Mouse (Mus musculus) heart, postnatal 36 days (tissue): ENCODE results near the gene Gramd1a. TPM values are rescaled to one million over a fixed set of nuclear protein-coding genes. Genes with fewer than 3 reads are reported as not detected.

Source experiments
- DNase-seq, 2 experiments: peaks; one replicate each; pipeline ENCODE4 v3.0.0; 2021 to 2022
- intact Hi-C: fragments of 180-260 bp; cut with DNase I; formaldehyde crosslinking; loops from one replicate; pipeline ENCODE4 v1.15.1; 2025
- total RNA-seq, 2 experiments: library from RNA; stranded (reverse); gene quantifications; 2 replicates each; pipeline ENCODE4 v1.2.3; 2021

The Gramd1a gene
- total RNA-seq, result 10 to 100 TPM; 33.6 to 37.9 TPM

DNA sequence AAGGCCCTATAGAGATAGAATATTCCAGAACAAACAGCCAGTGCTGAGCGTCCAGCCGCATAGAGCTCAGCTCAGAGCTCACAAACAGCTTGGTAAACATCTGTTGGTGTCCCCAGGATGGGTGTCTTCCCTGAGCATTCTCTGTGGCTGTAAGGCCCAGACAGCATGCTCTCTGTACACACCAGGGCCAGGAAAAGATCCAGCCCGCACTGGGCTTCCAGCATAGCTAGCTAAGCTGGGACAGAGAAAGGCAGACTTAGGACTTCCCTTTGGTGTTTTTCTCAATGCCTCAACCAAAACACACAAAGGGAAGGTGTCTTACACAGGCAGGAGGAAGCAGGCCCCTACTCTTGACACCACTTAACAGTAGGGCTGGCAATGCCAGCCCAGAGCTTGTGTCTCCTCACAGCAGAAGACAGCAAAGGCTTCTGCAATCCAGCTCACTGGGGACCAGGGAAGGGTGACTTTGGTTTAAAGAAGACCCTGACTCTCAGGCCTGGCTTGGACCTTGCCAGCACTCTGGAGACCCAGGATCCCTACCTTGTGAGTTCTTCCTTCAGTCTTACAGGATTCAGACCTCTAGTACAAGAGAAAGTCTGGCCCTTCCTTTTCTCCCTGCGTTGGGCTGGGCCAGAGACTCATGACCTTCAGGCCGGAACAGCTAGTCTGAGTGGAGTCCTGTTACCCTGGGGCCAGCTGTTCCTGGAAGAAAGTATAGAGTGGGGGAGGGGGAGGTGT is at the start of gene Gramd1a:
TSS of gene Gramd1a (minus strand) at position 601 of the 738 bp plus-strand sequence.
- intact Hi-C loops, result no loop called here
- peak in 1 of 2 experiments; percentile 45 for DNase-seq

DNA sequence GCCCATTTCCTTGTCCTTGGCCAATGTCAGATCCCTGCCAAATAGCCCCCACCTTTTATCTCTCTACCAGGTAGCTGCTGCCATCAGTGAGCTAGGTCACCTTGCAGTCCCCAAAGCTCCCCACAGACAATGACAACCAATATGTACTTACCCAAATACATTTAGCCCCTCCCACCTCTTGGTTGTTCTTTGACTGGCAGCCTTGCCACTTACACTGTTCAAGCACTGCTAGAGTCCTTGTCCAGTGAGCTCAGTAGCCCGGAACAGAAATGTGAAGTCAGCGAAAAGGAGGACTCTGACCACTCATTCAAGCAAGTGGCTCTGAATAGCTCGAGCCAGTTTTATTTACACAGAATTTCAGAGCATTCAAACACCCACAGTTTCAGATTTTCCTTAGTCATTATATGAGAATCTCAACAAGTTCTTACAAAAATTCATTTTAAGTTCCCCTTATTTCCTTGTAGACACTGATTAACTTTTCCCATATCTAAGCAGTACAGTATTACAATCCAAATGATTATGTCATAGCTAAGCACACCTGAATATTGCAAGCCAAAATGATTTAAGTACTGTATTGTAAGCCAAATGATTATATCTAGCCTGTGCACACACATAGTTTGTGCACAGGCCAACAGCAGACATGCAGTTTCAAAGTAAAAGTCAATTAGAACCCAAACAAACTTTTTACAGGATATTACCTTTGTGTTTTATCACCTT is 40.1 kb upstream of the Gramd1a start:
- DNase-seq, result no peak
- intact Hi-C loops, result no loop called here

DNA sequence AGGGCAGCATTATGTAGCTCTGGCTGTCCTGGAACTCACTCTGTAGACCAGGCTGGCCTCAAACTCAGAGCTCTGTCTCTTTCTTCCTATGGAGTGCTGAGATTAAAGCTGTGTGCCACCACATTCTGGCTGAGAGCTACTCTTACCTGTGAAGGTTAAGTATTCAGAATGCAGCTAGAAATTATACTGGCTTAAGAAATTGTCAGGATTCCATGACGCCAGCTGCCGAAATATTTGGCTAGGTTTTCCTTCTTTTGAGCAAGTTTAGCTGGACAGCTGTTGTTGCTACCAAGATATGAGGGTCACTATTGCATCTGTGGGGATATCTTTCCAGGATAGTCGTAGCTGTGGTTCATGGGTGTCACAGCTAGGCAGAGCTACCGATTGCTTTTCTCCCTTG is 29.0 kb upstream of the Gramd1a start:
- no peak for DNase-seq
- intact Hi-C loops, result no loop called here

DNA sequence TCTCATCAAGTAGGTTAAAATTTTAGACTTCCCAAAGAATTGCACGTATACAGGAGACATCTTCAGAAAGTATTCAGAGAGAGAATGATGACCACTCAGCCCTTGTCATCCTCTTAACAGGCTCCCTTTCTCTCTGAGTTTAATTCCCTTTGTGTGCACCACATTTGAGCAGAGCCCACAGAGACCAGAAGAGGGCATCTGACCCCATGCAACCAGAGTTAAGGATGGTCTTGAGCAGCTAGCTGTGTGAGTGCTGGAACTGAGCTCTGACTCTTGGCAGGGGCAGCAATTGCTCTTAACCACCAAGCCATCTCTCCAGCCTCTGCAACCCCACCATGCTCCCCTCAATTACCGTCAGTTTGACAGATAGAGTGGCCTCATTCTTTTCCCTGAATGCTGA is 27.2 kb upstream of the Gramd1a start:
- DNase-seq, result no peak
- intact Hi-C loops, result no loop called here

DNA sequence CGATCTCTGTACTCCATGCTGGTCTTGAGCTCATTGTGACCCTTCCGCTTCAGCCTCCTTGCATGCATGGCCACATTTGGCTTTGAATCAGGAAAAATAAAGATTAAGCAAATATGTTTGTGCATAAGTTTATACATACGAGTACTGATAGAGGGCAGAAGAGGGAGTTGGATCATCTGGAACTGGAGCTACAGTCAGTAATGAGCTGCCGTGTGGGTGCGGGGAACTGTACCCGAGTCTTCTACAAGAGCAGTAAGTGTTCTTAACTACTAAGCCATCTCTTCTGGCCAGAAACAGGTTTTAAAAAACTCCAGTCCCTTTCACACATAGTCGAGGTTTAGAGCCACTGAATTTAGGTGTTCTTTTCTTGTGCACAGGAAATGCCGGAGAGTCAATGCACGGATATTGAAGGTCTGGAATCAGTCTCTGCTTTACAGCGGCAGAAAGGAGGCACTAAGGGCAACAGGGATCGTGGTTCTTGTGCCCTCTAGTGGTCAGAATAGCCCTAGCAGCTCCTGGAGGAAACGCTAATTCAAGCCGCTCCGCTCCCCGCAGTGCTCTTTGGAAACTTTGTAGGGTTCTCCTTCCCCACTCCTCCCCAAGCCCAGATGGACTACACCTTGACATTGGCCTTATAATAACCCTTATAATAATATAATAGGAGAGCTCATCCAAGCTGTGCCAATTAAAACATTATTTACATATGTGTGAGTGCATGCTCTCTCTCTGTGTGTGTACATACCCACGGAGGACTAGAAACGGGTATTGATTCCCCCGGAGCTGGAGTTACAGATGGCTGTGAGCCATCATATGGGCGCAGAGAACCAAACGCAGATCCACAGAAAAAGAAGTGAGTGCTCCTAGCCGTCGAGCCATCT is 21.4 kb upstream of the Gramd1a start:
- intact Hi-C loops, result loop anchor here (1.0 kb wide), 1 partner anchor 38 kb away; no protein-coding TSS in a partner anchor
- peak; percentile 76 to 79 for DNase-seq

DNA sequence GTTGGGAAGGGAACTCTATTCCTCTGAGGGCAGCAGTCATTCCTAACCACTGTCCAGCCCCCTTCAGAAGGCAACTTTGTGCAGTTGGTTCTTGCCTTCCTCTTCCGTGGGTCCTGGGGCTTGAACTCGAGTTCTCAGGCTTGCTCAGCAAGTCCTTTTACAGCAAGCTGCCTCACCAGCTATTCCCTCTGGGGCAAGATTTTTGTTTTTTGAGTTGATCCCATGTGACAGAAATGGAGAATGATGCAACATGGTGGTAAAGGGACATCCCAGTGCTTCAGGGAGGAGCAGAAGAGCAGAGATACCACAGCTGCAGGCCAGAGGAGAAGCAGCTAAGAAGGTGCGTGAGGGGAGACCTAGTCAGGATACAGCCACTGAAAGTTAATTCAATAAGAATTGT is 19.4 kb upstream of the Gramd1a start:
- no peak for DNase-seq
- intact Hi-C loops, result no loop called here

DNA sequence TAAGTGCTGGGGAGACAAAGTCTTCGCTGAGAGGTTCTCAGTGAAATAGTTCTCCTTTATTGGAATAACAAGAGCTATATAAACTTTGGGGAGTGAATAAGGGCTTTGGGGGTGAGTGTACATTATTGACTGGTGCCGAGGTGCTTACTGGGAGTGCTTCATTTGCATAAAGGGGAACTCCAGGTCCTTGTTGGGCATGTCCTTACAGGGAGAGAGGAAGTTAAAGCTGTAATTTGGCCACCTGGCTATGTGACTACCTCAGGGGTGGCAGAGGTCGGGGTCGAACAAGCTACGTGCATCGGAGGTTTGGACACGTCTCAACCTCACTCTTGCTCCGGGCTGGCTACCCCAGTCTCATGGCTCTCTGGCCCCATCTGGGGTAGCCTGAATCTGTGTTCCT is 18.8 kb upstream of the Gramd1a start:
- no peak for DNase-seq
- intact Hi-C loops, result no loop called here

DNA sequence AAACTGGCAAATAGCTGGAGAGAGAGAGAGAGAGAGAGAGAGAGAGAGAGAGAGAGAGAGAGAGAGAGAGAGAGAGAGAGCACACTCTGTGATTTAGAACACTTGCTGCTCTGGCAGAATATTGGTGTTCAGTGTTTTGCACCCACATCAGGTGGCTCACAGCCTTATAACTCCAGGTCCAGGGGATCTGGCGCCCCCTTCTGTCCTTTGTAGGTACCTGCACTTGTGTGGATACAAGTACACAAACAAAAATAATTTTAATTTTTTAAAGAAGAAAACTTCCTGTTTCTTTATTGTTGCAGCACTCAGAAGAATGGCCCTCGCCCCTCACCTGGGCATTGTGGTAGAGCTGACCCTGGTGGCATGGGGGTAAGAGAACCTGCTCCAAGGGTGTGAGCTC is 16.5 kb upstream of the Gramd1a start:
- DNase-seq, result peak in 1 of 2 experiments; percentile 38
- intact Hi-C loops, result loop anchor here (1.0 to 2.0 kb wide), 3 partner anchors 33 to 67 kb away; no protein-coding TSS in a partner anchor

DNA sequence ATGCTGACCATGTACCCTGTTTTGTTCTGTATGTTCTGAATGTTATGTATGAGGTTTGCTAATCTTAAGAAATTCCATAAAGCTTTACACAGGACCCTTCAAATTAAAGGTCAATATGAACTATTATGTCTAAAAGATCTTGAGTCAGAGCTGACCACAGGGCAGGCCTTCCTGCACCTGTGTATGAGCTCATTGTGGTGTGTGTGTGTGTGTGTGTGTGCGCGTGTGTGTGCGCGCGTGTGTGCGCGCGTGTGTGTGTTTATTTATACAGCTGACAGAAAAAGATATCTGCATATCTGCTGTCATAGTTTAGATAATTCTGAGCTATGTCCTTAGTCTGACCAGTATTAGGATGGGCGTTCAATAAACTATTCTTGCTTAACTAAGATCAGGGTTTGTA is 14.8 kb upstream of the Gramd1a start:
- no peak for DNase-seq
- intact Hi-C loops, result no loop called here

DNA sequence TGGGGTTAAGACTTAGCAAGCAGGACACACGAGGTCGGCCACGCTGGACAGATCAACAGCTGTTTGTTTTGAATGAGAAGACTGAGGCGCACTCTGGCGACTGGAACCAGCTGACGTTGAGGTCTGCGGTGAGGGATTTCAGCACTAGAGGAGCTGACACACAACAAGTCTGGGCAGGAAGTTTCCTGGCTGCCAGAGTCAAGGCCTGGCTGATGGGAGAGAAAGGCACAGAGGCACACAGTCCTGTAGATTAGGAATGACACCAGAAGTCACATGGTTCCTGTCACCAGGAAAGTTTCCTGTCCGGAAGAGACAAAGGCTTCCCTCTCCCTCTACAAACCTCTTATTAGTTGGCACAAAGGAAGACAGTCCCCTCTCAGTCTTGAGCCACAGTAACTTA is 12.7 kb upstream of the Gramd1a start:
- DNase-seq, result no peak
- intact Hi-C loops, result loop anchor here (2.0 kb wide), 1 partner anchor 18 kb away; no protein-coding TSS in a partner anchor

DNA sequence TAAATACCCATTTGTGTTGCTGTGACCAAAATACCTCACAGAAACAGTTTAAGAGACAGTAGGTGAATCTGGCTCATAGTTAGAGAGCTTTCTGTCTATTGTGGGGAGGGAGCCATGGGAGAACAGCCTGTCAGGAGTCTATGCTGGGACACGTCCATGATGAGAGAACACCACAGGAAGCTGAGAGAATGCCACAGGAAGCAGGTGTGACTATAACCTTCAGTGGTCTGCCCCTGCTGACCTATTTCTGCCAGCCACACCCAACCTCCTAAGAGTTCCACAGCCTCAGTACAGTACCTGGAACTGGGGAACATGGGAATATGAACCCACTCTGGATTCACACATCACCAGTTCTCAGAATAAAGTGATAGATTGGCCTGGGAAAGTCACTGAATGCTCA is 9.1 kb upstream of the Gramd1a start:
- intact Hi-C loops, result no loop called here
- no peak for DNase-seq

DNA sequence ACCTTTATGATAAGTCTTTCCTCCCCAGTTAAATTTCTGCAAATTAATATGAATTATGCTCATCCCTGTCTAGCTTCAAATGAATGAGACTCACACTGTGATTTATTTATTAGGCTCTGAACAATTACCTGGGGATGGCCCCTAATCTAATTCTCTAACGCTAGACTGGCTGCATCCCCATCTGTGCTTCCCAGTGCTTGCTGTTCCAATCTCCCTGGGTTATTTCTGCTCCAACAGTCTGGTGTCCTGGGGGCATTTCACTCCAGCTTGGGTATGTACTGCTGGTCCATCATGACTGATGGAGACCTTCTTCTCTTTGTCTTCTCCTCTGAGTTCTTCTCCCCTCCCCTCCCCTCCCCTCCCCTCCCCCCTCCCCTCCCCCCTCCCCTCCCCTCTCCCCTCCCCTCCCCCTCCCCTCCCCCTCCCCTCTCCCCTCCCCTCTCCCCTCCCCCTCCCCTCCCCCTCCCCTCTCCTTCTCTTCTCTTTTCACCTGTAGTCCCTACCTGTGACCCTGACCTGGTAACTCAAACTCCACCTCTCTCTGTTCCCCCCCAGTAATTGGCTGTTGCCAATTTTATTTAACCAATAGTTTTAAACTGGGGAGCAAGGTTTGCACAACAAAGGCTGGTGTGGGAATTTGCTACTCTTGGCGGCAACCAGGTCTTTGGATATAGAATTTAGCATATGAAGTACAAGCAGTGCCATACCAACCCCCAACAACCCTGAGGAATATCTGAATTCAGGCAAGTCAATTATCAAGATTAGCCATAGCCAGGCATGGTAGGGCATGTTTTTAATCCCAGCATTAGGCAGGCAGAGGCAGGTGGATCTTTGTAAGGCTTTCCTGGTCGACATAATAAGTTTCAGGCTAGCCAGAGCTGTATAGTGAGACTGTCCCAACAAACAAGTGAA is 8.2 kb upstream of the Gramd1a start:
- intact Hi-C loops, result no loop called here
- DNase-seq, result no peak

DNA sequence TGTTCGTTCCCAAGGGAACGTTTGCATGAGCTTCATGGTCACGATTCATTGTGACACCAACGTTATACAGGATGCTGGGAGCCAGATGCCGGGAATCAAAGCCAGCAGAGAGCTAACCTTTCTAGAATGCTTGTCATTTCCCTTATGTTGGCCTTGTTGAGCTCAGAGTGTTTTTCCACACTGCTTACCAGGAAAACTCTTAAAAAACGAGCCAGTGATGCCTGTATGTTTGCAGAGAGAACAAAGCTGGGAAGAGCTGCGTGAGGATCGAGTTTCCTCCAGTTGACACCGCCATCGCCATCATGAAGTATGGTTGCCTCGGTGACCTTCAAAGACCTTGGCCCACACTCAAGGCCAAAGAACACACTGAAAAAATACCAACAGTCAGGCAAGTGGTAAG is 6.6 kb upstream of the Gramd1a start:
- intact Hi-C loops, result no loop called here
- no peak for DNase-seq

DNA sequence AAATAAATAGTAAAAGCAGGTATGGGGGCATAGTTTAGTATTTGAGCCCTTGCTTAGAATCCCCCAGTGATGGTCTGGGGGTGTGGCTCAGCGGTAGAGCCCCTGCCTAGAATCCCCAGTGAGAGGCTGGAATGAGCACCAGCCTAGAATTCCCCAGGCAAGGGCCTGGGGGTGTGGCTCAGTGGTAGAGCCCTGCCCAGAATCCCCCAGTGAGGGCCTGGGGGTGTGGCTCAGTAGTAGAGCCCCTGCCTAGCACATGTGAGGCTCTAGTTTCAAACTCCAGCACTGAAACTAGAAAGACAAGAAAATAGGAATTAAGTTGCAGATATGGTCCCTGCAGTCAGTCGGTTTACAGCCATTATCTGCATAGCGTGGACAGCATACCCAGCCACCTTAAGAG is 6.1 kb upstream of the Gramd1a start:
- intact Hi-C loops, result no loop called here

DNA sequence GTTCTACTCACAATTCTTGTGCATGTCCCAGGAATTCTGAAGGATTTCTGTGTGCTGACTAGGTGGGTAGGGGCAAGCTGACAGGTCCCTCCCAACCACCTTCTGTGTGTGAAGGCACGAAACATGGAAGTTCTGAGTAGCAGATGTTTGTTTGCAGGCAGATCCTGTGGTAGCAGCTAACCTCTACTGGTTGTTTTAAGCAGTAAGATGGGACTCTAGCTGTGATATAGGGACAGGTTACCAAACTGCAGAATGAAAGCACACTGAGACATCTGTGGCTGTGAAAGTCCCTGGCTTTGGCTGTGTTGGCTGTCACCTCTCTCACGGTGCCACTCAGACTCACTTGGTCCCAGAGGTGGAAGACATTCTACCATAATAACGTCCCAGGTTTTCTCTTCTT is 5.5 kb upstream of the Gramd1a start:
- intact Hi-C loops, result no loop called here
- DNase-seq, result no peak

More for the DNA sequence above, 6.1 kb upstream of the Gramd1a start:
- no peak for DNase-seq

DNA sequence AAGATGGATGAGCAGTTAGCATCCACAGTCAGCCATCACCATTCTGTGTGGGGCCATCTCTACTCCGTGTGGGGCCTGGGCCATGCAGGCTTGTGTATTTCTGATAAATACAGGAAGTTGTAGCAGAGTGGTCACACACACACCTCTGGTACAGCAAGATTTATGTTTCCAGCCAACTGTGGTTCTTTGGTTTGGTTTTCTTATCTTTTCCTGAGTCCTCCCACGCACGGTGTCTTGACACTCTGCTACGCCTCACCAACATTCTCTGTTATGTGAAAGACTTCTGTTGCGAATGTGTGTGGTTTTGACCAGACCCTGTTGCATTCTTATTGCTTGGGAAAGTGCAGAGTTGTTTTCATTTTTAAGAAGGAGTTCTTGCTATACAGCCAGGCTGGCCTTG is 5.1 kb upstream of the Gramd1a start:
- no peak for DNase-seq
- intact Hi-C loops, result no loop called here

DNA sequence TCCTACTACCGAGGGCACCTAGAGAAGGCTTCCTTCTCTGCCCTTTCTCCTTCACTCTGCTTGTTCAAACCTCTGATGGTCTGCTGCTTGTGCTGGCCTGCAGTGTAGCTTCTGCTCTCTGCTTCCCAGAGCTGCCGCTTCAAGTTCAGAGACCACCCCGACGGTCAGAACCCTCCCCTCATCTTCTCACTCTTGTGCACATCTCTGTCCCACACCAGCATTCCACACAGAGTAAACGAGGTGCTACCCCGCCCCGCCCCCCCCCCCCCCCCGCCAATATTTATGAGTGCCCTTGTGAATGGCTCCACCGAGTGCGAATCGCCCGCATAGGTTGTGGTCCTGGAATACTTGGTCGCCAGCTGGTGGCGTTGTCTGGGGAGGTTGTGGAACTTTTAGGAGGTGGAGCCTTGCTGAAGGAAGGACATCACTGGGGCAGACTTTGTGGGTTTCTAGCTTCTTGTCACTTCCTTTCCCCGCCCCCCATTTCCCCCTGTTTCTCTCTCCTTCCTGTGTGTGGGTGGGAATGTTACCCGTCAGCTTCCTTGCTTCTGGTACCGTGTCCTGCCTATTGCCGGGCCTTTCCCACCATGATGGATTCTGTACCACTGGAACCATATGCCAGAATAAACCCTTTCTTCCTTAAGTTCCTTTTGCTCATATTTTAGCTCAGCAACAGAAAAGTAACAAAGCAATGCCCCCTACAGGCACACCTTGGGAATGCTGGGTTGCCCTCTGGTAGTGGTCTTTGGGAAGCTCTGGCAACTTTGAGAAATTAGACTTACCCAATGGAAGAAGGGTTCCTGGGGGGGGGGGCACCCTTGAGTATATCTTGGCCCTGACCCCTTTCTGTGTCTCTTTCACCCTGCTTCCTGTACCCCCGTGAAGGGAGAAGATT is 585 bp upstream of the Gramd1a start:
- DNase-seq, result no peak

DNA sequence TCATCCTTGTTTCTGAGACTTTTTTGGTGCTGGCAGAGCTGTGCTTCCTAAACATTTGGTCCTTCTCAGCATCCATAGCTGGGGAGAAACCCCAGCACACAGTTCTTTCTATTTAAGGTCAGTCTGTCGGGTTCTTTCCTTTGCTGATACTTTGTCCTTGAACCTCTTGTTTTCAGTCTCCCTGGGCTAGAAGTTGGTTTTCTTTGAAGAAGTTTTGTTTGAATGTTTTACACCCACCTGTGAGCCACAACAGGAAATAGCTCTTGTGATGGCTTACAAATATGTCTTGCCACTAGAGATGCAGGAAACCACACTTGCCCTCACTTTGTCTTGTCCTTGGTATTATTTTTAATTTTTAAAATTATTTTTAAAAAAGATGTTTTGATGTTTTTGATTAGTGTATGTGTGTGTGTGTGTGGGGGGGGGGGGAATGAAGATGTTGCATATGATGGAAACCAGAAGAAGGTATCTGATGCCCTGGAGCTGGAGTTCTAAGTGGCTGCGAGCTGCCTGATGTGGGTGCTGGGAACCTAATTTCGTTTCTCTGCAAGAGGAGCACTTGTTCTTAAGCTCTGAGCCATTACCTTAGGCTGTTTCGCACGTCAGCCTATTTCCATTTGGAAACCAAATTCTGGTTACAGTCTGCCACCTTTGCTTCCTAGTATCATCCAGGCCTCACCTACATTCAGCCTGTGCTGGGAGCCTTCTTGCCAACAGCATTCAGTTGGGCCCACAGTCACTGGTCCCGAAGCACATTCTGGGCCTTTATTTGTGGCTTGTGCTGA is 2.0 kb downstream of the Gramd1a start:
- intact Hi-C loops, result no loop called here
- no peak for DNase-seq

More for the DNA sequence above, 585 bp upstream of the Gramd1a start:
- intact Hi-C loops, result no loop called here
